Mouse (Mus musculus) effector memory CD4-positive, alpha-beta T cell, adult 7 months (primary cell): Measurements from ENCODE around the gene Olfr923. TPM values are rescaled to one million over a fixed set of nuclear protein-coding genes. Genes with fewer than 3 reads are reported as not detected.

ENCODE experiments used
- polyA plus RNA-seq: library from polyadenylated mRNA; unstranded; fragments of 100-300 nt; shearing (Covaris generic); gene quantifications from one replicate; pipeline ENCODE4 v1.2.1, GENCODE M21; 2017

The Olfr923 gene
- polyA plus RNA-seq = not detected

GRCm38 (mm10) chr9:38826245-38826644 lies at the start of gene Olfr923:
TSS of gene Olfr923 (plus strand) at chr9:38826545.

DNA sequence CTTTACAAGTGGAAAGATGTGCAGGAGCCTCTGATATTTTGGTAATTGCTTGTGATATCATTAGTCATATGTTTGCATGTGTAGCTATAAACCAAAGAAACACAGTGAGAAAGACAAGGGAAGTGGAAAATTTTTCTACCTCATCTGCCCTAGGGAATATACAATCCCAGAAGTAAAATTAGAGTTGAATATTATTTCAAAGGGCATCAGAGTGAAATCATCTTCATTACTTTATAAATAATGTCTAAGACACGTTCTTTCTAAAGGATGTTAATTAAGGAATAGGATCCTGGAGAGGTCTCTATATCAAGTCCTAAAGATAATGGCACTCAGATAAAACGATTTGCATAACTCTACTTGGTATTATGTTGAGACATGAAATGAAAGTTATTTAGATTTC lies 12.0 kb upstream of the Olfr923 start, which contains the start of gene Olfr922:
Gene Olfr922 (plus strand): TSS at position 301 of the 400 bp plus-strand sequence.

DNA sequence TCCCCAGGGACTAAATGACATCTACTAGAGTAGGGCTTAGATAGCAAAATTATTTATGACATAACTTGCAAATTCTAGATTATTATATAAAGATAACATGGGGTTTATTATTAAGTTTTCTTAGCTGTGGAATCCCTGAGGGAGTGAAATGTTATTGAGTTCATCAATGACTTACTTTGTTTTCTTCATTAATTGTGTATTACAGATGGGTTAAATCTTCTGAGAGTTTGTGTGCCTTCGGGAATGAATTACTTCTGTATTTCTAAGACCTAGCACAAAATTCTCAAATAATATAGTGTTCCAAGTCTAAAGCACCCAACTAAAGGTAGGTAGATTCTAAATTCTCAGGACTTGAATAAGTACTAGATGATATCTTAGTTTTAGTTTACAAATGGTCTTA lies 17.8 kb downstream of the Olfr923 start, which contains the start of gene Olfr924:
Gene Olfr924 (plus strand): TSS at position 301 of the 400 bp plus-strand sequence.

DNA sequence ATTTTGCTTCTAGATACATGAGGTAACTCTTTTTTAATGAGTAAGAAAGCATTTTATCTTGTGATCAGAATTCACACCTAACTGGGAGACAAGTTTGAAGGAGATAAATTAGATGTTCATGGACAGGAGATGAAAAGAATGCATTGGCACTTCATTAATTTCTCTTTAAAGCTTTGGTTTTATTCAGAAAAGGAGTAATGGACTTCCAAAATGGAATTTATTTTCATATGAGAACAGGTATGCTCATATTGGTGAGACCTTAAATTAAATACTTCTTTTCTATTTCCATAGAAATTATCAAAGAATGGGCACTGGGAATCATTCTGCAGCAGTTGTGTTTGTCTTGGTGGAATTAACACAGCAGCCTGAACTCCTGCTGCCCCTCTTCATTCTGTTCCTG lies 28.4 kb downstream of the Olfr923 start, which contains the start of gene Olfr26:
Gene Olfr26 (plus strand): TSS at position 301 of the 400 bp plus-strand sequence.

GRCm38 (mm10) chr9:38876826-38877225 lies 50.5 kb downstream of the Olfr923 start, which contains the start of gene Olfr926:
TSS of gene Olfr926 (plus strand) at chr9:38877126.

Other genes with a start within 250 kb of the Olfr923 start
- gene Olfr912, start 246.4 kb upstream of the Olfr923 start, polyA plus RNA-seq = 0.06 TPM
- gene Olfr913, start 233.8 kb upstream of the Olfr923 start, polyA plus RNA-seq = not detected
- not detected for gene Olfr914, start 221.4 kb upstream of the Olfr923 start, polyA plus RNA-seq
- 0.22 TPM for gene Olfr916, start 166.7 kb upstream of the Olfr923 start, polyA plus RNA-seq
- gene Olfr917, start 160.7 kb upstream of the Olfr923 start, polyA plus RNA-seq = not detected
- not detected for gene Olfr918, start 151.9 kb upstream of the Olfr923 start, polyA plus RNA-seq
- not detected for gene Olfr919, start 122.9 kb upstream of the Olfr923 start, polyA plus RNA-seq
- gene Vwa5a, start 108.3 kb upstream of the Olfr923 start, polyA plus RNA-seq = 28.5 TPM
- not detected for gene Olfr920, start 74.2 kb upstream of the Olfr923 start, polyA plus RNA-seq
- not detected for gene Olfr921, start 53.5 kb upstream of the Olfr923 start, polyA plus RNA-seq
- not detected for gene Olfr922, start 11.9 kb upstream of the Olfr923 start, polyA plus RNA-seq
- gene Olfr924, start 17.9 kb downstream of the Olfr923 start, polyA plus RNA-seq = not detected
- not detected for gene Olfr26, start 28.5 kb downstream of the Olfr923 start, polyA plus RNA-seq
- gene Olfr926, start 50.6 kb downstream of the Olfr923 start, polyA plus RNA-seq = not detected
- gene Olfr930, start 103.3 kb downstream of the Olfr923 start, polyA plus RNA-seq = not detected
- 0.11 TPM for gene Olfr933, start 145.8 kb downstream of the Olfr923 start, polyA plus RNA-seq
- gene Olfr934, start 161.8 kb downstream of the Olfr923 start, polyA plus RNA-seq = 0.21 TPM
- gene Olfr935, start 173.1 kb downstream of the Olfr923 start, polyA plus RNA-seq = not detected
- not detected for gene Olfr146, start 196.8 kb downstream of the Olfr923 start, polyA plus RNA-seq
- gene Olfr937, start 238.4 kb downstream of the Olfr923 start, polyA plus RNA-seq = 0.55 TPM